Mouse (Mus musculus) intestine, postnatal 0 days (tissue): ENCODE data around the gene Cacng5. TPM values are rescaled to one million over a fixed set of nuclear protein-coding genes. Genes with fewer than 3 reads are reported as not detected.

Source experiments
- ATAC-seq: fragments of 200-750 bp; cut with Nextera tagmentation; 2 replicates; pipeline ENCODE4 v1.8.0; 2017; ENCODE audit warnings: mild to moderate bottlenecking, moderate TSS enrichment, moderate library complexity
- H3K27ac ChIP-seq: fragments of 300-500 bp; sonication (generic); 2 replicates; pipeline ENCODE4 v1.5.1; 2014; ENCODE audit warnings: mild to moderate bottlenecking, low read depth, low read length, moderate library complexity
- H3K27me3 ChIP-seq: fragments of 300-500 bp; sonication (generic); replicated peaks from 2 replicates; pipeline ENCODE4 v1.6.1; 2014; ENCODE audit warnings: low read length, mixed read lengths; ENCODE audit not compliant: control insufficient read depth, insufficient read depth
- H3K36me3 ChIP-seq: fragments of 300-500 bp; sonication (generic); 2 replicates; pipeline ENCODE4 v1.6.1; 2014; ENCODE audit warnings: mild to moderate bottlenecking, moderate library complexity; ENCODE audit not compliant: control insufficient read depth, insufficient read depth
- H3K4me1 ChIP-seq: fragments of 300-500 bp; sonication (generic); replicated peaks from 2 replicates; pipeline ENCODE4 v1.6.1; 2014; ENCODE audit warnings: antibody characterized with exemption, low read length, mixed read lengths; ENCODE audit not compliant: control insufficient read depth, insufficient read depth
- H3K4me2 ChIP-seq: fragments of 300-500 bp; sonication (generic); replicated peaks from 2 replicates; pipeline ENCODE4 v1.6.1; 2014; ENCODE audit warnings: low read depth, mild to moderate bottlenecking, moderate library complexity
- H3K4me3 ChIP-seq: fragments of 300-500 bp; sonication (generic); 2 replicates; pipeline ENCODE4 v1.5.1; 2014; ENCODE audit warnings: low read depth, low read length
- H3K9ac ChIP-seq: fragments of 300-500 bp; sonication (generic); 2 replicates; pipeline ENCODE4 v1.6.1; 2014; ENCODE audit warnings: mild to moderate bottlenecking, low read depth, low read length
- H3K9me3 ChIP-seq: fragments of 300-500 bp; sonication (generic); 2 replicates; pipeline ENCODE4 v1.6.1; 2016; ENCODE audit warnings: mixed run types; ENCODE audit not compliant: control insufficient read depth
- CTCF ChIP-seq: sonication (generic); IDR thresholded peaks from 2 replicates; pipeline ENCODE4 v1.5.1; 2016; ENCODE audit warnings: low read depth, mild to moderate bottlenecking, control low read depth, antibody characterized with exemption, moderate library complexity
- WGBS: fragments of 180-500 bp; shearing (Covaris S2); extraction: QIAGEN DNeasy Blood & Tissue Kit; methylation state at CpG from one replicate; pipeline ENCODE4 v1.1.7; 2014; 5-methylcytosine and 5-hydroxymethylcytosine counted together
- polyA plus RNA-seq: library from polyadenylated mRNA; unstranded; fragments of >200 nt; fragmentation: Nextera tagmentation; extraction: Ambion mirVana; gene quantifications from 2 replicates; pipeline ENCODE4 v1.2.1, GENCODE M21; 2015

The Cacng5 gene
- polyA plus RNA-seq, 1 experiment from 2014 or later, result 0.29 TPM

DNA sequence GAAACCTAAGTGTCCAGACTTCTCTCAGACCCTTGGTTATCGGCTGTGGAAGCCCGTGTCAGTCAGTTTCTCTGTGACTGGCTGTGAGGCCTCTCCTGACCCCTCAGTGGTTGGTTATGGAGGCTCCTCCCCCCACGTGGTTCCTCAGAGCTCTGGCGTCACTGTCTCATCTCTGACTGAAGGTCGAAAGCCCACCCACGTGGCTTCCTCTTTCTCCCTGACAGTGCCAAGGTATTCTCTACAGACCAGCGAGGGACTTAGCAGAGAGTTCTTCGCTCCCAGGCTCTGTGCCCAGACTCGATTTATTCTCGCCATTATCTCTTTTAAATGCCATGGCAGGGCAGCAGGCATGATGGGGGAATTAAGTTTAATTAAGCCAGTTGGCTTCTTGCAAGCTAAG is 65.2 kb downstream of the Cacng5 start:
- Histone ChIP-seq H3K4me2 (no peak overlapping the region), H3K4me3 (no peak overlapping the region), H3K9me3 (no peaks in the 10 kb centered on the region), H3K4me1 (no peaks in the 10 kb centered on the region), H3K36me3 (no peaks in the 10 kb centered on the region), H3K27ac (no peak overlapping the region), H3K27me3 (0 out of 2 replicates have a peak, but pooled peaks cover 7% of the 10 kb centered on the region), H3K9ac (no peak overlapping the region)
- no peak for ATAC-seq
- 52% methylated on average over 10 of the region's 10 CpGs for WGBS
- TF ChIP-seq CTCF, result no peak

DNA sequence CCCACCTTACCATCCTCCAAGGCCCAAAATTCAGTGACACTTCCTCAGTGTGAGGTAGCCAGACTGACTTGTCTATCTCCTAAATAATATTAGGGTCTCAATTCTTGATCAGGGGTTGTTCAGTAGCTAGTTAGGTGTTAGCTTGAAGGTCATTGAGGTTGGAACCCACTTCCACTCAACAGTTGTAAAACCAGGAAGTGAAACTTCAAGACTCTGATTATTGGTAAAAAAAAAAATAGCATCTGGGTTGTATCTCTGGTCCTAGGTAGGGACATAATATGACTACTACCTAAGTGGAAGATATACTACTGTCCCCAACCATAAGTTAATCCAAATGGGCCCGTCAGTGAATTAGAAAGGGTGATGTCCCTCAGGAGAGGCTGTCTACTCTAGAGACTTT is 70.7 kb downstream of the Cacng5 start:
- Histone ChIP-seq H3K9ac (no peak overlapping the region), H3K9me3 (no peaks in the 10 kb centered on the region), H3K4me3 (no peak overlapping the region), H3K4me2 (no peak overlapping the region), H3K36me3 (no peaks in the 10 kb centered on the region), H3K27me3 (0 out of 2 replicates have a peak, but pooled peaks cover 7% of the 10 kb centered on the region), H3K27ac (no peak overlapping the region), H3K4me1 (no peaks in the 10 kb centered on the region)
- 88% methylated on average over 1 of the region's 1 CpGs for WGBS
- no peak for ATAC-seq
- no peak for TF ChIP-seq CTCF

DNA sequence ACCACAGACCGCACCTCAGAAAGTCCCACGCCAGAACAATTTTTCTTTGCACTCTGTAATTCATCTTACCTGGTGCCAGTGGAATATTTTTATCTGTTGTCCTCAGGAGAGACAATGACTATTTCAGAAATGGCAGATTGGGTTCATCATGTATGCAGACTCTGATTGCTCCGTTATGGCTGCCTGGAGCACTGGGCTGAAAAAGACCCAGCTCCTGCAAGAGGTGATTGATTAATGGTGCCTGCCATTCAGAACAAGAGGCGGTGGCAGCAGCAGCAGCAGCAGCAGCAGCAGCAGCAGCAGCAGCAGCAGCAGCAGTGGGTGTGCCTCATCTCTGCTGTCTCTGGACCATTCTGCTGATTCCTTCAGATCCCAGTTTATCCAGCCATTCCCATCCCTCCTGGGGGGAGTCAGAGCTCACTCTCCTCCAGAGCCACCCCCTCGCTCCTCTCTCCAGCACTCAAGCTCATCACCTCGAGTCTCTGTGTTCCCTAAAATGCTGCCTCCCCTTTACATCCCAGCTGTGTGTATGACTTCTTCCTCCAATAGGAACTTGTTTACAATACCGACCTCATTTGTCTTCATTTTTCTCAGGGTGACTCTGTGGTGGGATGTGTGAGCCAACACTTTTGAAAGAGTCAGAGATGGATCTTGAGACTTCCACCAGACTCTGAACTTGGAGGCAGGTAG is 81.4 kb downstream of the Cacng5 start:
- H3K36me3 ChIP-seq, result no peaks in the 10 kb centered on the region
- no peak overlapping the region for H3K27ac ChIP-seq

More for the DNA sequence above, 81.4 kb downstream of the Cacng5 start:
- Histone ChIP-seq H3K9me3 (no peaks in the 10 kb centered on the region), H3K9ac (no peak overlapping the region), H3K4me3 (no peak overlapping the region), H3K27me3 (no peaks in the 10 kb centered on the region), H3K4me1 (no peaks in the 10 kb centered on the region), H3K4me2 (no peak overlapping the region)
- ATAC-seq, result no peak
- no peak for TF ChIP-seq CTCF
- WGBS, result 52% methylated on average over 7 of the region's 7 CpGs

Other genes starting within 250 kb of the Cacng5 start
- 0.12 and 0.20 TPM in 2 replicates for gene Cacng1, start 198.5 kb downstream of the Cacng5 start, polyA plus RNA-seq
- gene Cacng4, start 120.5 kb downstream of the Cacng5 start, polyA plus RNA-seq, result 0.77 and 1.7 TPM in 2 replicates